Mouse (Mus musculus) lung, adult 2 months (tissue): ENCODE data around the gene Gpt2.

Experiments
- CTCF ChIP-seq: fragments of 200-500 bp; IDR thresholded peaks from 2 replicates; pipeline ENCODE4 v1.5.1; 2011; ENCODE audit warnings: mild to moderate bottlenecking, low read length, control low read depth; ENCODE audit not compliant: insufficient read depth
- POLR2A ChIP-seq: fragments of 200-500 bp; IDR thresholded peaks from 2 replicates; pipeline ENCODE4 v1.6.1; 2011; ENCODE audit warnings: low read depth, mild to moderate bottlenecking, control low read depth, low read length, borderline replicate concordance; ENCODE audit errors: extremely low read depth

DNA sequence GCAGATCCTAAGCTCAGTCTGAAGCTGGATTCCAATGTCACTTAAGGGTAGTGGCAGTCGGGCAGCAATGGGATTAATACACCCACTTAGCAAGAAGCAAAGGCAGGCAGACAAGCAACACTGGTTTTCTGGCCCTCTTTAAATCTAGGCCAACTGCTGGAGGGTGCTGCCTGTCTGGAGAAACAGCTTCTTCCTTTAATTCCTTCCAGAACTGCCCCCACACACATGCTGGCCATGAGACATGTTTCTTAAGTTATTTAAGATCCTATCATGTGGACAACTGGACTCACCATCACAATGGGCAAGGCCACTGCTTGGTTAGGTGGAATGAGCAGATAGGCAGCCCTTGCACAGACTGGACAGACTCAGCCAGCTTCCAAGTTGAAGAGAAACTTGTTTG, 41.8 kb downstream of the Gpt2 start:
- TF ChIP-seq CTCF (no peak), POLR2A (no peak)
